Mouse (Mus musculus) ovary, adult 10 weeks (tissue): ENCODE measurements around the gene Sipa1. TPM values are rescaled to one million over a fixed set of nuclear protein-coding genes. Genes with fewer than 3 reads are reported as not detected.

ENCODE experiments used
- polyA plus RNA-seq: library from polyadenylated mRNA; stranded (reverse); fragments of 350-450 nt; fragmentation: Illumina TruSeq; extraction: RNeasy Lipid Tissue Mini Kit (QIAGEN cat#74804); gene quantifications from one replicate; pipeline ENCODE4 v1.2.3, GENCODE M21; 2014

Gene Sipa1
- polyA plus RNA-seq = 2.2 TPM

DNA sequence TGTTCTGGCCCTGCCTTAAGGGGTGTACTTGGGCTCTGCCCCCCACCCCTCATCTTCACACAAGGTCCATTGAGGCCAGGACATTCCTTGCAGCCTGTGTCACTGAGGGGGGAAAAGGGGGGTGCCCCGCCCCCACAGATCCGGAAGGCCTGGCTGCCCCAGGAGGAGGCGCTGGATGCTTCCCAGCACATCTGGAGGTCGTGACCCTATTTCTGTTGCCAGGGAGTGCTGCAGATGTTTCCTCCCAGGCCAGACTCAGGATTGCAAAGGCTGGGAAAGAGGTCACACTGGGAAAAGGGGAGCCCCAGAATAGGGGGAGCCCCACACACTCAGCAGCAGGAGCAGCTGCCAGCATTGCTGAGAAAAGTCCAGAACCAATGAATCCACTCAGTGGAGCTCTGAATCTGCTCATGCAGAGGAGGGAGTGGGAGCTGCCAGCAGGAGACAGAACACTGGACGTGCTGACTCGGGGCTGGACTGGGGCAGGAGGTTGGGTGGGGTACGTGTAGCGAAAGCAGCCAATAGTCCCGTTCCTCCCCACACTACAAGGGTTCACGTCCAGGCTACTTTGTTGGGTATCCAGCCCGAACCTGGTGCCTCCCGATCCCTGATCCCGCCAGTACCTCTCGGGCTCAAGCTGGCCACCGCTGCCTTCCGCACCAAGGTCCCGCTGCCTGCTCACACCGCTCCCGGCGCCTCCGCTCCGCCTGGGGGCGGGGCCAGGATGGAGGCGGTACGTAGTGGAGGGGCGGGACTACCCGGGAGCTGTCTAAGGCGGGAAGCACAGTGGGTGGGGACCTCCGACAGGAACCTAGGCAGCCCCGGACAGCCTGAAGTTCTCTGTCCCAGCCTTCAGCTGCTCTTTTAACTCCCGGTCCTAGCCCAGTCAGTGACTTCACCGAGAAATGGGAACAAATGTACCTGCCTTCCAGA is at the start of gene Sipa1:
Gene Sipa1 (minus strand): TSS at position 727 of the 933 bp plus-strand sequence.

GRCm38 (mm10) chr19:5704163-5704800 is 40.8 kb upstream of the Sipa1 start, which contains the start of gene Kcnk7:
TSS of gene Kcnk7 (plus strand) at chr19:5704367.

GRCm38 (mm10) chr19:5688200-5689087 is 24.9 kb upstream of the Sipa1 start, which contains the start of the genes Map3k11 and Pcnx3:
TSS of gene Map3k11 (plus strand) at chr19:5688742.
TSS of gene Pcnx3 (minus strand) at chr19:5688908.

DNA sequence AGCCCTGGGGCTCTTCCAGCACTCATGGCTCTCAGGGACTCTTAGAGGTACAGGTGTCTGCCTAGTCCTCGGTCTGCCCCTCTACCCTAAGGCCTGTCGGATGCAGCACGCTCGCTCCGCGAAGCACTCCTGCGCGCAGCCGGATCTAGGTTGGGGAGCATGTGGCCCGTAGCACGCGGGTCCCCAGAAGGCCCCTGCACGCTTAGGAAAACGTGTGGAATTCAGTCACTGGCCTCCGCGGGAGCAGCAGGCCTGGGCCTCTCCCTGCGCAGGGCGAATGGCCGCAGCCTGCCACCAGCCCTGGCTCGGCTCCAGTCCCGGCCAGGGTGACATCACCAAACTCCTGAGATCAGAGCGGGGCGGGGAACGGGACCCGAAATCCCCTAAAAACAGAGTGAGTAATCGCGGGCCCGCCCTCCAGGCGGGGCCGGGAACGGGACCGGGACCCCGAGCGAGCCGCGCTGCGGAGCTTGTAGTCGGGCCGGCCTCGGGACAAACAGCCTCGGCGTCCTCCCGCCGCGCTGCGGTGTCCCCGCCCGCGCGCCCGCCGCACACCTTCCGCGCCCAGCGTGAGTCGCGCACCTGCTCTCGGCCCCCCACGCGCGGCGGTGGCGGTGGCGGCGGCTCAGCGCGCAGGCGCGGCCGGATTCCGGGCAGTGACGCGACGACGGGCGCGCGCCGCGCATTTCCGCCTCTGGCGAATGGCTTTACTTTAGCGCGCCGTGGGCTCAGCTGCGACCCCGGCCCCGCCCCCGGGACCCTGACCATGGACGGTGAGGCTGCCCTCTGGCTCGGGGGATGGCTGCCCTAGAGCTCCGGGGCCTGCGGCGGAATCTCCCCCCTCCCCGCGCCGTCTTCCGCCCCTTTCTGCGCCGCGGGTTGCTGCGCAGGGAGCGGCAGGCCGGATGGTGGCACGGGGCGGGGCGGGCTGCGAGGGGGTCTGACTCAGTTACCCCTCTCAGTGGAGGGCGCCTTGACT is 26.1 kb downstream of the Sipa1 start, which contains the start of gene Rela:
Gene Rela (plus strand): TSS at position 415 of the 979 bp plus-strand sequence.

GRCm38 (mm10) chr19:5609547-5610404 is 53.7 kb downstream of the Sipa1 start, which contains the start of gene Kat5:
TSS of gene Kat5 (minus strand) at chr19:5610237.

GRCm38 (mm10) chr19:5601752-5602541 is 61.6 kb downstream of the Sipa1 start, which contains the start of gene Rnaseh2c:
TSS of gene Rnaseh2c (plus strand) at chr19:5601873.

Other genes starting within 250 kb of the Sipa1 start
- gene Drap1, start 238.7 kb downstream of the Sipa1 start, polyA plus RNA-seq = 5.8 TPM
- gene AI837181, start 238.6 kb downstream of the Sipa1 start, polyA plus RNA-seq = not detected
- gene Fosl1, start 216.2 kb downstream of the Sipa1 start, polyA plus RNA-seq = not detected
- 1.5 TPM for gene Ccdc85b, start 205.8 kb downstream of the Sipa1 start, polyA plus RNA-seq
- 2.3 TPM for gene Fibp, start 203.1 kb downstream of the Sipa1 start, polyA plus RNA-seq
- not detected for gene Ctsw, start 195.2 kb downstream of the Sipa1 start, polyA plus RNA-seq
- 2.1 TPM for gene Efemp2, start 189.8 kb downstream of the Sipa1 start, polyA plus RNA-seq
- gene Mus81, start 175.3 kb downstream of the Sipa1 start, polyA plus RNA-seq = 1.6 TPM
- 190 TPM for gene Cfl1, start 173.3 kb downstream of the Sipa1 start, polyA plus RNA-seq
- not detected for gene 1700020D05Rik, start 159.9 kb downstream of the Sipa1 start, polyA plus RNA-seq
- gene Snx32, start 153.2 kb downstream of the Sipa1 start, polyA plus RNA-seq = not detected
- gene Ovol1, start 103.1 kb downstream of the Sipa1 start, polyA plus RNA-seq = 0.20 TPM
- not detected for gene Ap5b1, start 95.7 kb downstream of the Sipa1 start, polyA plus RNA-seq
- gene Rnaseh2c, start 61.8 kb downstream of the Sipa1 start, polyA plus RNA-seq = 1.2 TPM
- gene Kat5, start 53.5 kb downstream of the Sipa1 start, polyA plus RNA-seq = 31.8 TPM
- 1.3 TPM for gene Rela, start 26.2 kb downstream of the Sipa1 start, polyA plus RNA-seq
- gene Map3k11, start 25.0 kb upstream of the Sipa1 start, polyA plus RNA-seq = 1.5 TPM
- 0.29 TPM for gene Pcnx3, start 25.2 kb upstream of the Sipa1 start, polyA plus RNA-seq
- gene Kcnk7, start 40.7 kb upstream of the Sipa1 start, polyA plus RNA-seq = not detected
- gene Ehbp1l1, start 62.6 kb upstream of the Sipa1 start, polyA plus RNA-seq = 2.2 TPM
- gene Fam89b, start 65.9 kb upstream of the Sipa1 start, polyA plus RNA-seq = not detected
- 7.7 TPM for gene Ltbp3, start 77.2 kb upstream of the Sipa1 start, polyA plus RNA-seq
- 0.57 TPM for gene Scyl1, start 107.7 kb upstream of the Sipa1 start, polyA plus RNA-seq
- gene Frmd8, start 211.6 kb upstream of the Sipa1 start, polyA plus RNA-seq = 2.9 TPM
- gene Slc25a45, start 214.1 kb upstream of the Sipa1 start, polyA plus RNA-seq = 0.31 TPM
- not detected for gene Tigd3, start 230.4 kb upstream of the Sipa1 start, polyA plus RNA-seq
- gene Dpf2, start 249.3 kb upstream of the Sipa1 start, polyA plus RNA-seq = 5.9 TPM